Mouse (Mus musculus): ENCODE measurements around the gene Suco.

Suco gene

DNA sequence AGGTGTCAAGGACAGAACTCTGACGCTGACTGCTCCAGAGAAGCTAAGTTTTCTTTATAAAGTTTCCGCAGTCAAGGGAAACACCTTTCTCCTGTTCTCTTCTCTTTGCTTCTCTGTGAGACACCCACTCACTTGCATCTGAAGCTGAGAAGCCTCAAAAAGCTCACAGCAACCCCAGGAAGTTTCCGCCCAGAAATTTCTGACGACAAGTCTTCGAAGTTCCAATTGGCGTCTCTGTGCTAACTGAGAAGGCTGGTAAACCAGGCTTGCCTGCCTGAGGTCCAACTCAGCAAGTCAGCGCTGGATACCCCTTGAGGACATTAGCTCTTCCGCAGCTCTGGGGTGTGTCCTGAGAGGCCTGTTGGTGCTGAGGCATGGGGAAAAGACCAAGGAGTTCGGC is 88.1 kb downstream of the Suco start, which contains the start of gene Fasl:
Fasl (minus strand) TSS at position 157 of the 400 bp plus-strand sequence.
- DNase-seq (ENCODE audit: low spot score) = no peak

DNA sequence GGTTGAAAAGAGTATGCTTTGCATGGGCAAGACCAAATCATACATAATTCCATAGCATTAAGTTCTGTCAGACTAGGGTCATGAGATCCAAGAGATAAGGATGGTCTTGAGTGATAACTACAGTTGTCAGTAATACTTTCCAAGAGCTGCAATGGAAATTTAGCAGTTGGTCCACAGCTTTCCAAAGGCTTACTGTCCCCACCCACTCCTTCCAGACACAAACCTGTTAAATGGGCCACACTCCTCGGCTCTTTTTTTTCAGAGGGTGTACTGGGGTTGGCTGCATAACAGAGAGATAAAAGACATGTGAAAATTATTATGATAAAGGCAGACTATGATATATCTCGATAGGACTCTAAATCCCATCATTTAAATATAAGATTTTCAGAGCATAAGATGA is 93.8 kb downstream of the Suco start:
- DNase-seq (ENCODE audit: low spot score) = no peak

DNA sequence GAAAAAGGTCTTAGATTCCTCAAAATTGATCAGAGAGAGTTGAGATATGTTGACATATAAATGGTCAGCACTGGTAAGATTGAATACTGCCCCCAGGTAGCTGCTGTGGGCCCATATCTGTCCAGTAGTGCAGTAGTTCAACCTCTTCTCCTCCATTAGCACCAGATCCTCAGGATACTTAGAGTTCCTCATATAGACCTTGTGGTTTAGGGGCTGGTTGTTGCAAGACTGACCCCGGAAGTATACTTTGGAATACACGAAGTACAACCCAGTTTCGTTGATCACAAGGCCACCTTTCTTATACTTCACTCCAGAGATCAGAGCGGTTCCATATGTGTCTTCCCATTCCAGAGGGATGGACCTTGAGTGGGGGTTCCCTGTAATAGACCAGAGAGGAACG is 94.9 kb downstream of the Suco start:
- DNase-seq (ENCODE audit: low spot score) = no peak

DNA sequence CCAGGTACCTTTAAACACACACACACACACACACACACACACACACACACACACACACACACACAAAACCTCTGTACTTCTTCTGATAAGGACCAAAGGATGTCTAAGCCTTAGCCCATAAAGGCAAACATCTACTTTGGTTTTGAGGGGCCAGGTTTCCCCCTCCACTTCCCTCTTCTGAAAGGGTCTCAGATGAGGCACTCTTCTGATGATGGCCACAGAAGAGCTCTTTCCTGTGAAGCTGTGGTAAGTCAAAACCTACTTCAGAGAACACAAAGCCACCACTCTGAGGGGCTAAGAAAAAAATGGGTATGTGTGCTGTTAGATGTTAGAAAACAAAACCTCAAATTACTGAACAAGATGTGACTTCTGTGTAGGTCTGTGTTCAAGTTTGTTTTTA is 97.4 kb downstream of the Suco start:
- peak; percentile 3 for DNase-seq (ENCODE audit: low spot score)

DNA sequence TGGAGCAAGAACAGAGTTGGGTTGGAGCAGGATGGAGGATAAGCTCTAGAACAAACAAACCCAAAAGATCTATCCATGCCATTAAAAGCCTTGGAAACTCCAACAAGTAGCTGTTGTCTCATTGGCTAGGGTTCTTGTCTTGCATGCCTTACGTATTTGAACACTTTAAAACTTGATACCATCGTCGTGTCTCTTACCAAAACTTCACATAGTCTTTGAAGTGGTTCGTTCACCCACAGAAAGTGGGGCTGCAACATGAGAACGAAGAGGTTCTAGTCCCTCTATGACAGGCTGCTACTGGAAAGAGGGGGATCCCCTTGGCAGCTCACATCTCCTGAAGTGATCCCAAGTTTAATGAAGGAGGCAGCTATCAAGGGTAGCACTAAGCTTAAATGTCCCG is 101.3 kb downstream of the Suco start:
- DNase-seq (ENCODE audit: low spot score) = no peak

DNA sequence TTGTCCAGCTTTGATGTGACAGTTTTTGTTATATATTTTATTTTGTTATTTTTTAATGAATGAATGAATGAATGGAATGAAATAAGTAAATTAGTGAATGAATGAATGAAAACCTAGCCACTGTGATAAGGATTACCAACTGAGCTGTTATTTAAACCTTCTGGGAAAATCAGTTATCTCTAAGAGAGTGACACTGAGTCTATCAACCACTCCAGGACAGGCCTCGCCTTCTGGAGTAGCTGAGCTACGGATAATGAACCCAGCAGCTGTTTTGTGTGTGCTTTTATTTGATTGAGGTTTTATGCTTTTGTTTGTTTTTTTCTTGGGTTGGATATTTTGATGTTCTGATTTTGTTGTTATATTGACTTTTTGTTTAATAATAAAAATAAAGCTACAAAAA is 105.2 kb downstream of the Suco start:
- DNase-seq (ENCODE audit: low spot score) = no peak

DNA sequence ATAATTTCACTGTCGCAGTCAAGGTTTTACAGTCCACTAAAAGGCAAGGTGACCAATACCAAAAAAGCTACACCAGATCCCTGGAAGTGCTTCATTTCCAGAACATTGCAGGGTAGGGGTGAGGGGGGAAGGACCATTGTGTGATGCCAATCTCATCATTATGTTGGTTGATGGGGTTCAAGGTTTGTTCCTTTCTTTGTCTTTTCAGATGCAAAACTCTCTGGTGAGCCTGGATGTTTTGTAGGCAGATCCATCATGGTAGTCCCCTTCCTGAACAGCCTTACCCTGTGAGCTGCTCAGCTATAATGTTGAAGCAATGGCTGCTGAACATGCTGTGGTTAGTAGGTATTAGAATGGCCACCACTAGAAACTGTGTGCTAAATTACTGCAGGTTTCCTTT is 107.2 kb downstream of the Suco start:
- no peak for DNase-seq (ENCODE audit: low spot score)

DNA sequence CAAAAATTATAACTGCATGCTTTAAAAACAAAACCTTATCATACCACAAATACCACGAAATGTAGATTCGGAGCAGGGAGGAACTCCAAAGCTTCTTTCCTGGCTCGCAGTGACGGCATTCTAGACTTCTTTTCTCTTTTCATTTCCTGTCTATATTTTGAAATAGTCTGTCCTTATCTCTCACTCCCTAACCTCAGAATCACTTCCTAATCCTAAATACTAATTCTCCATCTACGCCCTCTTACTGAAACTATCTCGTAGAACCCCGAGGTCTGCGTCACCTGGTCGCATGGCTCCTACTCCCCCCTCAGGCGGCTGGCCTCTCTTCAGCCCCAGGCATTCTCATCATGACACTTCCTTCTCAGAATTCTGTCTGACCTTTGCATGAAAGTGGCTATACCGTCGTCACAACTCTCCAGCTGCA is 109.4 kb downstream of the Suco start:
- DNase-seq (ENCODE audit: low spot score) = no peak

DNA sequence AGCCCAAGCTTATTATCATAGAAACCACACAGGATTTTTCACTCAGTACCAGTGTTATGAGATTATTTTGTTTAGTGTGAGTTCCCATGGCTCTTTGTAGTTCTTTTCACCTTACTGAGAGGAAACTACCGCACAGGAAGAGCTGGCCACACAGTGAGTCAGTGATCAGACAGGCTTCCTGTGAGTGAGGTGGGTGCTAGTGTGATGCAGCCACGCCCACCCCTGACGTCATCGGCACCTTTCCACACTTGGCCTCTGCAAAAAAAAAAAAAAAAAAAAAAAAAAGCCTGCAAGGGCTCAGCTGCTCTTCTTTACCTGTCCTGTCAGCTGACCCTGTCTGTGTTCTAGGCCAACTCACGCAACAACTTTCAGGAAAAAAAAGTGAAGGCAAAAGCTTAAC is 109.8 kb downstream of the Suco start:
- DNase-seq (ENCODE audit: low spot score) = peak; percentile 73
